ENCODE assay signal across 11 mouse cellular contexts in genomic region chr16:35423250-35424139, GRCm38 (mm10). TPM values are rescaled to one million over a fixed set of nuclear protein-coding genes. Genes with fewer than 3 reads are reported as not detected.
DNase-seq lines count a peak whose midpoint lies in the region; ATAC-seq and TF ChIP-seq lines count a peak whose summit lies in the region.
"Had no signal": no experiment of that assay in that cellular context is flagged by ENCODE, and none has a peak within 500 bp of the region (broad histone marks: within the 10 kb centered on the region; RNA-seq: fewer than 3 reads in every experiment).

No protein-coding gene starts in this region.

- intact Hi-C loops in left cerebral cortex, adult 2 months (cut with DNase I) = no loop called here

- WGBS in hindbrain, embryonic 14.5 days = 52% methylated on average over 18 of the region's 18 CpGs

- H3K4me1 ChIP-seq in hindbrain, embryonic 14.5 days (replicated peaks; ENCODE audit: control insufficient read depth, insufficient read depth, low read length) = peaks cover 10% of the 10 kb centered on the region
- H3K4me1 ChIP-seq: heart, embryonic 13.5 days had no signal

- peak; percentile 15 for DNase-seq in cerebellum, adult 11-12 months
- DNase-seq in cerebellum, adult 11 months = no peak
- no peak for DNase-seq in Patski (ENCODE audit: low read depth, low spot score)
- DNase-seq in hindbrain, embryonic 14.5 days (ENCODE audit: low spot score) = peak; percentile 37
- DNase-seq in kidney, postnatal 25 days = peak; percentile 32 to 53
- DNase-seq in spleen, postnatal 36 days (ENCODE audit: low spot score in 2 of 2) = no peak
- DNase-seq in left cerebral cortex, adult 8-10 months (ENCODE audit: low spot score in 2 of 2) = no peak
- DNase-seq in left cerebral cortex, adult 2 months (ENCODE audit: extremely low spot score in 1 of 2, low spot score in 2 of 2) = no peak

- no peak overlapping the region for H3K4me2 ChIP-seq in hindbrain, embryonic 14.5 days (replicated peaks)
- H3K4me2 ChIP-seq: heart, embryonic 13.5 days had no signal

- no peaks in the 10 kb centered on the region for H3K27me3 ChIP-seq in Patski
- H3K27me3 ChIP-seq in hindbrain, embryonic 14.5 days (ENCODE audit: control insufficient read depth, insufficient read depth, low read length) = no peaks in the 10 kb centered on the region
- H3K27me3 ChIP-seq: heart, embryonic 13.5 days had no signal

- H3K4me3 ChIP-seq in hindbrain, embryonic 14.5 days (replicated peaks; ENCODE audit: low read length) = no peak overlapping the region
- H3K4me3 ChIP-seq in left cerebral cortex, adult 2 months = no peak overlapping the region
- H3K4me3 ChIP-seq: heart, embryonic 13.5 days had no signal

- TF ChIP-seq CTCF in Patski (IDR thresholded peaks at IDR 0.05) = no peak
- no peak for TF ChIP-seq CTCF in left cerebral cortex, adult 2 months (IDR thresholded peaks at IDR 0.05)

- CTCF ChIA-PET in Patski (lab: Charles Lee) = interaction anchor here (1.4 to 1.5 kb wide), 2 partner anchors 9 to 11 kb away, joined by 3 to 4 read pairs; no protein-coding TSS in a partner anchor

- H3K27ac ChIP-seq in hindbrain, embryonic 14.5 days = peak overlapping the region; percentile 56
- no peak overlapping the region for H3K27ac ChIP-seq in left cerebral cortex, adult 2 months
- H3K27ac ChIP-seq: heart, embryonic 13.5 days; liver, embryonic 14.5 days had no signal

- no peaks in the 10 kb centered on the region for H3K9me3 ChIP-seq in hindbrain, embryonic 14.5 days (ENCODE audit: control insufficient read depth, low read length)
- H3K9me3 ChIP-seq: G1E; heart, embryonic 13.5 days had no signal

- in situ Hi-C loops in Patski (cut with MboI; ENCODE audit: low pct_unique_long_range_greater_than_20kb) = no loop called here

- peak; percentile 63 for ATAC-seq in Patski
- peak; percentile 41; the same call in 1 of the 2 replicates for ATAC-seq in hindbrain, embryonic 14.5 days (ENCODE audit: low FRiP score)

- POLR2A ChIA-PET in Patski (lab: Charles Lee) = interaction anchor here (0.6 to 1.3 kb wide), 2 partner anchors 11 to 17 kb away, joined by 3 to 4 read pairs; no protein-coding TSS in a partner anchor

- no peaks in the 10 kb centered on the region for H3K36me3 ChIP-seq in hindbrain, embryonic 14.5 days (replicated peaks; ENCODE audit: control insufficient read depth, insufficient read depth)
- H3K36me3 ChIP-seq: G1E had no signal

- 0 out of 2 replicates have a peak overlapping the region, but pooled peaks have one; percentile 3 for H3K9ac ChIP-seq in hindbrain, embryonic 14.5 days
- H3K9ac ChIP-seq: heart, embryonic 13.5 days; liver, embryonic 14.5 days had no signal

RNA-seq across cellular contexts. Expression of gene Sec22a, which starts 59.8 kb away (rescaled TPM):
- polyA plus RNA-seq in Patski (2021) = 28.8 TPM
- 44.0 and 44.1 TPM in 2 replicates for polyA plus RNA-seq in hindbrain, embryonic 14.5 days (2014; fragmentation: Nextera tagmentation; extraction: Ambion mirVana)
- 10 to 100 TPM; 14.0 to 19.6 (median 17.7) TPM for total RNA-seq in left cerebral cortex, adult 8-10 months (2022)
- total RNA-seq in left cerebral cortex, adult 2 months (2021) = 10 to 100 TPM; 12.9 to 14.1 TPM

Comparison
In these comparisons a context has a peak if more than half of its experiments do, and no peak if none do; other contexts are left out.
1. DNase-seq: peak in cerebellum, adult 11-12 months (single experiment), hindbrain, embryonic 14.5 days (single experiment) and kidney, postnatal 25 days (2 of 2); none in cerebellum, adult 11 months (single experiment), Patski (single experiment), spleen, postnatal 36 days (0 of 2), left cerebral cortex, adult 8-10 months (0 of 2) and left cerebral cortex, adult 2 months (0 of 2).